In genomic region chr12:13026041-13026580, GRCm38 (mm10) we compare ENCODE assay signal across 9 mouse cellular contexts.
DNase-seq lines count a peak whose midpoint lies in the region; ATAC-seq and TF ChIP-seq lines count a peak whose summit lies in the region.
"Had no signal": no experiment of that assay in that cellular context is flagged by ENCODE, and none has a peak within 500 bp of the region (broad histone marks: within the 10 kb centered on the region; RNA-seq: fewer than 3 reads in every experiment).

No protein-coding gene starts in this region.

- TF ChIP-seq EP300 in liver, postnatal 0 days (IDR thresholded peaks at IDR 0.05; ENCODE audit: low read depth): no peak

- no peak overlapping the region; the same call in 1 of the 2 replicates for H3K9ac ChIP-seq in liver, postnatal 0 days (replicated peaks)
- H3K9ac ChIP-seq in liver, embryonic 12.5 days: no peak overlapping the region
- H3K9ac ChIP-seq in forebrain, embryonic 14.5 days (ENCODE audit: low read length): no peak overlapping the region
- no peak overlapping the region for H3K9ac ChIP-seq in hindbrain, embryonic 16.5 days (ENCODE audit: low read depth, low read length)

- H3K4me1 ChIP-seq in liver, postnatal 0 days (ENCODE audit: insufficient read depth): no peaks in the 10 kb centered on the region
- no peaks in the 10 kb centered on the region for H3K4me1 ChIP-seq in liver, embryonic 12.5 days
- H3K4me1 ChIP-seq in forebrain, embryonic 14.5 days (ENCODE audit: control insufficient read depth, insufficient read depth, low read length): peaks cover 16% of the 10 kb centered on the region; the same call in 1 of the 2 replicates
- H3K4me1 ChIP-seq in hindbrain, embryonic 16.5 days (ENCODE audit: control insufficient read depth, insufficient read depth, low read depth, low read length): peaks cover 14% of the 10 kb centered on the region

- no peak overlapping the region for H3K27ac ChIP-seq in liver, postnatal 0 days (ENCODE audit: low read depth)
- no peak overlapping the region for H3K27ac ChIP-seq in liver, embryonic 12.5 days
- H3K27ac ChIP-seq in forebrain, embryonic 14.5 days (ENCODE audit: low read depth, low read length): no peak overlapping the region
- no peak overlapping the region for H3K27ac ChIP-seq in hindbrain, embryonic 16.5 days (ENCODE audit: low read depth, low read length)

- peak; percentile 27 for DNase-seq in liver, postnatal 0 days
- peak; percentile 79 for DNase-seq in forebrain, embryonic 14.5 days (ENCODE audit: low spot score)
- peak; percentile 75 for DNase-seq in lung, postnatal 10 days
- DNase-seq in left cerebral cortex, postnatal 25 days (ENCODE audit: low spot score in 2 of 2): no peak
- DNase-seq in ovary, postnatal 14 days (ENCODE audit: low spot score): no peak

- no peak for ATAC-seq in liver, postnatal 0 days
- no peak for ATAC-seq in liver, embryonic 12.5 days
- peak; percentile 81 for ATAC-seq in forebrain, embryonic 14.5 days
- peak; percentile 83 for ATAC-seq in hindbrain, embryonic 16.5 days
- no peak for ATAC-seq in activated CD4-positive, CD25-positive, alpha-beta regulatory T cell, adult 4 months

- 59% methylated on average over 7 of the region's 7 CpGs for WGBS in liver, postnatal 0 days (ENCODE audit: insufficient replicate concordance)
- WGBS in liver, embryonic 12.5 days (ENCODE audit: insufficient replicate concordance): 47% methylated on average over 7 of the region's 7 CpGs
- WGBS in forebrain, embryonic 14.5 days: 49% methylated on average over 7 of the region's 7 CpGs
- WGBS in hindbrain, embryonic 16.5 days: 49% methylated on average over 7 of the region's 7 CpGs

- H3K4me3 ChIP-seq in liver, postnatal 0 days (ENCODE audit: low read depth, low read length): no peak overlapping the region
- no peak overlapping the region for H3K4me3 ChIP-seq in liver, embryonic 12.5 days
- no peak overlapping the region for H3K4me3 ChIP-seq in forebrain, embryonic 14.5 days (ENCODE audit: low read depth, low read length)
- no peak overlapping the region for H3K4me3 ChIP-seq in hindbrain, embryonic 16.5 days (ENCODE audit: low read length)

- no peak for TF ChIP-seq CTCF in liver, postnatal 0 days (IDR thresholded peaks at IDR 0.05; ENCODE audit: low read depth)

- H3K4me2 ChIP-seq in liver, postnatal 0 days (ENCODE audit: low read depth, low read length): no peak overlapping the region
- H3K4me2 ChIP-seq in liver, embryonic 12.5 days: no peak overlapping the region
- H3K4me2 ChIP-seq in forebrain, embryonic 14.5 days (ENCODE audit: low read length): no peak overlapping the region
- no peak overlapping the region for H3K4me2 ChIP-seq in hindbrain, embryonic 16.5 days (ENCODE audit: low read length)

- no peaks in the 10 kb centered on the region for H3K36me3 ChIP-seq in liver, postnatal 0 days (replicated peaks; ENCODE audit: insufficient read depth, low read length)
- H3K36me3 ChIP-seq in liver, embryonic 12.5 days: no peaks in the 10 kb centered on the region
- H3K36me3 ChIP-seq in forebrain, embryonic 14.5 days (ENCODE audit: control insufficient read depth, insufficient read depth, low read length): no peaks in the 10 kb centered on the region
- no peaks in the 10 kb centered on the region for H3K36me3 ChIP-seq in hindbrain, embryonic 16.5 days (ENCODE audit: control insufficient read depth, insufficient read depth, low read length)
- H3K36me3 ChIP-seq: G1E had no signal

- no peaks in the 10 kb centered on the region for H3K9me3 ChIP-seq in liver, postnatal 0 days (ENCODE audit: low read length)
- H3K9me3 ChIP-seq in liver, embryonic 12.5 days (replicated peaks): no peaks in the 10 kb centered on the region
- H3K9me3 ChIP-seq in forebrain, embryonic 14.5 days (replicated peaks; ENCODE audit: control insufficient read depth, low read length): no peaks in the 10 kb centered on the region
- no peaks in the 10 kb centered on the region for H3K9me3 ChIP-seq in hindbrain, embryonic 16.5 days (ENCODE audit: control insufficient read depth, low read length)
- H3K9me3 ChIP-seq: G1E had no signal

- H3K27me3 ChIP-seq in liver, postnatal 0 days (ENCODE audit: insufficient read depth, low read length): no peaks in the 10 kb centered on the region
- no peaks in the 10 kb centered on the region for H3K27me3 ChIP-seq in liver, embryonic 12.5 days (replicated peaks)
- H3K27me3 ChIP-seq in forebrain, embryonic 14.5 days (replicated peaks; ENCODE audit: control insufficient read depth, insufficient read depth, low read length): no peaks in the 10 kb centered on the region
- H3K27me3 ChIP-seq in hindbrain, embryonic 16.5 days (replicated peaks; ENCODE audit: control insufficient read depth, insufficient read depth, low read length): no peaks in the 10 kb centered on the region

- intact Hi-C loops in left cerebral cortex, postnatal 25 days (cut with DNase I): no loop called here

Comparison
In these comparisons a context has a peak if more than half of its experiments do, and no peak if none do; other contexts are left out.
1. ATAC-seq: peak in forebrain, embryonic 14.5 days (single experiment) and hindbrain, embryonic 16.5 days (single experiment); none in liver, postnatal 0 days (single experiment), liver, embryonic 12.5 days (single experiment) and activated CD4-positive, CD25-positive, alpha-beta regulatory T cell, adult 4 months (single experiment).
2. DNase-seq: peak in liver, postnatal 0 days (single experiment), forebrain, embryonic 14.5 days (single experiment) and lung, postnatal 10 days (single experiment); none in left cerebral cortex, postnatal 25 days (0 of 2) and ovary, postnatal 14 days (single experiment).